Mouse (Mus musculus): Measurements from ENCODE around the gene Mdm1. TPM values are rescaled to one million over a fixed set of nuclear protein-coding genes. Genes with fewer than 3 reads are reported as not detected.

Mdm1 gene
- polyA plus RNA-seq, 2 experiments, result 24.7 to 34.4 TPM

DNA sequence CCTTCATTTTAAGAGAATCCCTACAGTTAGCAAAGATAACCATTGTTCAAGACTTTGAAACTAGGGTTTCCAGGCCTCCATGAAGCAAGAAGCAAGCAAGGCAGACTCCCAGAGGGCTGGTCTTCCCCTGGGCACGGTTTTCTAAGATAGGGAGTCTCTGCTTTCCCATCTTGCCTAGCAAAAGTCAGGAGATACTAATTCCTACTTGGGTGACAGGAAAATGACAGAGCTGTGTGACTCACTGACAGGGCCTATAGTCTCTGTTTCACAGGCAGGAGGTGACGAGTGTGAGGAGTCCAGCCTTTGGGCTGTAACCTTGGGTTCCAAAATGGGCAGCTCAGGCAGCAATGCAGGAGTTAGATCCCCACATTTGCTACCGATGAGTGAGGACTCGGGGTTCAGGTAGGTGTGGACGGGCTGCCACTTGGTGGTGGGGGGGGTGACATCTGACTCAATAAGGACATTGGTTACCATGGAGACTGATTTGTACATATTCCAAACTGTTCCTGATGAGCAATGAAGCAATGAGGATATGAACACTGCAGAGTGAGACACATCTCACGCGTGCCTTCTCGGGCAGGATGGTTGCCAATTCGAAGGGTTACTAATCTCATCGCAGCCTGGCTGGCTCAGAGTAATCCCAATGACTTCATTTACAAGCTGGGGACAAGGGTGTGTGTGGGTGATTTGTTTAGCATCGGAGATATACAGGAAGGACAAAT, 19.0 kb upstream of the Mdm1 start:
- Histone ChIP-seq H3K36me3 (ENCODE audit: control insufficient read depth, insufficient read depth, low read length) (no peaks in the 10 kb centered on the region), H3K9me3 (ENCODE audit: control insufficient read depth, low read length) (no peaks in the 10 kb centered on the region), H3K9ac (ENCODE audit: low read depth, low read length, severe bottlenecking) (no peak overlapping the region), H3K4me2 (replicated peaks; ENCODE audit: low read depth, low read length, severe bottlenecking) (no peak overlapping the region), H3K27ac (replicated peaks; ENCODE audit: low read depth, low read length) (no peak overlapping the region), H3K4me3 (replicated peaks; ENCODE audit: low read length) (no peak overlapping the region), H3K27me3 (ENCODE audit: control insufficient read depth, insufficient read depth, low read length) (no peaks in the 10 kb centered on the region), H3K4me1 (ENCODE audit: control insufficient read depth, insufficient read depth, low read length) (0 out of 2 replicates have a peak, but pooled peaks cover 4% of the 10 kb centered on the region)
- no peak for DNase-seq (ENCODE audit: low spot score)
- TF ChIP-seq POLR2A (IDR thresholded peaks at IDR 0.05; ENCODE audit: borderline replicate concordance, extremely low read depth, insufficient read depth, insufficient read length), result no peak
- ATAC-seq (ENCODE audit: low FRiP score, low read depth), result no peak
- 90% methylated on average over 11 of the region's 11 CpGs for WGBS

DNA sequence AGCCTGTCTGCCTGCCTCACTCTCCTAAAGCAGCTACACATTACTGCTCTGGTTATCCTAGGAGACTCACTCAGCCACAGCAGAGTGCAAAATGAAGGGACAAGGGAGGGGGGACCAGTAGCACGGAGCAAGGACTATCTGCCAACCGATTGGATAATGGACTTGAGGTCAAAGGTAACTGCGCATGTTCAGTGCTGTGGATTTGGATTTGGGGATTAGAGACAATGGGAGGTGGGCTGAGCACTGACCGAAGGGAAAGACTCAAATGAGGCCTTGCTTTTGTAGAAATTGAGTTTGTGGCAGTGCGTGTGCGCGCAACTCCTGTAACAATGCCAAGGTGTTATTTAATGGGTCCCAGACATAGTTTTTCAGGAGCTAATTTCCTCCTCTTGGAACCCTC, 16.4 kb upstream of the Mdm1 start:
- DNase-seq (ENCODE audit: low spot score) (no peak), ATAC-seq (ENCODE audit: low FRiP score, low read depth) (no peak)
- H3K27me3 ChIP-seq (ENCODE audit: control insufficient read depth, insufficient read depth, low read length), result no peaks in the 10 kb centered on the region
- no peaks in the 10 kb centered on the region for H3K9me3 ChIP-seq (ENCODE audit: control insufficient read depth, low read length)
- no peak overlapping the region for H3K9ac ChIP-seq (ENCODE audit: low read depth, low read length, severe bottlenecking)
- H3K4me3 ChIP-seq (replicated peaks; ENCODE audit: low read length), result no peak overlapping the region
- H3K27ac ChIP-seq (replicated peaks; ENCODE audit: low read depth, low read length), result no peak overlapping the region
- no peaks in the 10 kb centered on the region for H3K36me3 ChIP-seq (ENCODE audit: control insufficient read depth, insufficient read depth, low read length)
- 0 out of 2 replicates have a peak, but pooled peaks cover 4% of the 10 kb centered on the region for H3K4me1 ChIP-seq (ENCODE audit: control insufficient read depth, insufficient read depth, low read length)
- no peak overlapping the region for H3K4me2 ChIP-seq (replicated peaks; ENCODE audit: low read depth, low read length, severe bottlenecking)
- 88% methylated on average over 7 of the region's 7 CpGs for WGBS
- no peak for TF ChIP-seq POLR2A (IDR thresholded peaks at IDR 0.05; ENCODE audit: borderline replicate concordance, extremely low read depth, insufficient read depth, insufficient read length)

DNA sequence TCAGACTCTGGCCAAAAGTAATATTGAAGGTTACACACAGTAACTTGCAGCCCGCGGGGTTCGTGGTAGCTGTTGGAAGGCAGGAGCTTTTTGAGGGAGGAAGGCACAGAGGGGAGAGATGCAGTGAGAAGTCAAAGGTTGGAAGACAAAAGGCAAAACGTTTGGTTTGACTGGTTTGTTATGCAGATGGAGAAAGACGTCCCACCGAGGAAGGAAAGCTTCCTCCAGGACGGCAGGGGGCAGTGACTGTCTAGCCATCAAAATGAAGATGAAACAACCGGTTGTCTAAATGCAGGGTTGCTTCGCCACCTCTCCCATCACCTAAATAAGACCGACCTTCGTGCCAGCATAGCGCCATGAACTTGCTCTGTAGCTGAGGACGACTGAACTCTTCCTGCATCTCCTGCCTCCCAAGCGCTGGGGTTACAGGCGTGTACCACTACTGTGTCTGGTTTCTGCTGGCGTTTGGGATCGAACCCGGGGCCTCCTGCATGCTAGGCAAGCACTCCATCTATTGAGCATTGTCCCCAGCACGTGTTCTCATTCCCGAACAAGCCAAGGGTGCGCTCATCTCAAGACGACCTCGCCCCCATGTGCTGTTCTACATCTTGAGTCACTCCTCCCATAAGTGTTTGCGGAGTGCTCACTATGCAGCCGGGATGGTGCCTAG, 15.7 kb upstream of the Mdm1 start:
- no peak for ATAC-seq (ENCODE audit: low FRiP score, low read depth)
- DNase-seq (ENCODE audit: low spot score), result no peak
- Histone ChIP-seq H3K4me2 (replicated peaks; ENCODE audit: low read depth, low read length, severe bottlenecking) (no peak overlapping the region), H3K4me1 (ENCODE audit: control insufficient read depth, insufficient read depth, low read length) (0 out of 2 replicates have a peak, but pooled peaks cover 4% of the 10 kb centered on the region), H3K36me3 (ENCODE audit: control insufficient read depth, insufficient read depth, low read length) (no peaks in the 10 kb centered on the region), H3K27me3 (ENCODE audit: control insufficient read depth, insufficient read depth, low read length) (no peaks in the 10 kb centered on the region), H3K4me3 (replicated peaks; ENCODE audit: low read length) (no peak overlapping the region), H3K9me3 (ENCODE audit: control insufficient read depth, low read length) (no peaks in the 10 kb centered on the region), H3K27ac (replicated peaks; ENCODE audit: low read depth, low read length) (no peak overlapping the region), H3K9ac (ENCODE audit: low read depth, low read length, severe bottlenecking) (no peak overlapping the region)
- 79% methylated on average over 25 of the region's 25 CpGs for WGBS
- TF ChIP-seq POLR2A (IDR thresholded peaks at IDR 0.05; ENCODE audit: borderline replicate concordance, extremely low read depth, insufficient read depth, insufficient read length), result no peak

DNA sequence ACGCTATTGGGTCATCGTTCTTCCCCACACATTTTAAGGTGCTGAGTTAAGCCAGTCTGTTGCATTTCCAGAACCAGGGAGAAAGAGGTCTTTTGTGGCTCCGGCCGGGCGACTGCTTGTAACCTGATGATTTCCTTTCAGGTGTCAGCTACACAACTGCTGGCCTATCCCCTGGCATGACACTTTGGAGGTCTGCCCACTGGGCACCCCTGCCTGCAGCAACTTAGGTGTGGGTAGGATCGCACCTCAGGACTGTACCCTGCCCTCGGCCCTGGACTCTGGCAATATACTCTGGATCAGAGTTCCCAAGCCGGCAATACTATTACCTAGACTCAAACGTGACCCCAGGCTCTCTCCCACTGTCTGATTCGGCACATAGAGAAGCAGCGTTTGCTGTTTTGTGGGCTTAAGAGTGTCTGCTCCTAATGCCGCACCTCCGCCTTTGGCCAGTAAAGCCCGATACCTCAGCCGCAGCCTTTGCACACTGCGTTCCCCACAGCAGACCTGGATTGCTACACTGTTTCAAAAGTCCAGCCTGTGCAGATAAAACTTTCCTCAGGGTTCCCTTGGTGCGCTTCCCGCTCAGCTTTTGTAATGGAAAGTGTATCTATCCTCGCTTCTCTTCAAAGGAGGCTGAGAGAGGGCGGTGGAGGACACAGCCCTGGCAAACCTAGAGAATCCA, 12.5 kb upstream of the Mdm1 start:
- no peak overlapping the region for H3K9ac ChIP-seq (ENCODE audit: low read depth, low read length, severe bottlenecking)
- no peak overlapping the region for H3K27ac ChIP-seq (replicated peaks; ENCODE audit: low read depth, low read length)
- DNase-seq (ENCODE audit: low spot score) (no peak), ATAC-seq (ENCODE audit: low FRiP score, low read depth) (no peak)
- no peaks in the 10 kb centered on the region for H3K4me1 ChIP-seq (ENCODE audit: control insufficient read depth, insufficient read depth, low read length)
- H3K9me3 ChIP-seq (ENCODE audit: control insufficient read depth, low read length), result no peaks in the 10 kb centered on the region
- 50% methylated on average over 20 of the region's 20 CpGs for WGBS
- TF ChIP-seq POLR2A (IDR thresholded peaks at IDR 0.05; ENCODE audit: borderline replicate concordance, extremely low read depth, insufficient read depth, insufficient read length), result no peak
- no peak overlapping the region for H3K4me2 ChIP-seq (replicated peaks; ENCODE audit: low read depth, low read length, severe bottlenecking)
- no peak overlapping the region for H3K4me3 ChIP-seq (replicated peaks; ENCODE audit: low read length)
- H3K27me3 ChIP-seq (ENCODE audit: control insufficient read depth, insufficient read depth, low read length), result no peaks in the 10 kb centered on the region
- no peaks in the 10 kb centered on the region for H3K36me3 ChIP-seq (ENCODE audit: control insufficient read depth, insufficient read depth, low read length)

DNA sequence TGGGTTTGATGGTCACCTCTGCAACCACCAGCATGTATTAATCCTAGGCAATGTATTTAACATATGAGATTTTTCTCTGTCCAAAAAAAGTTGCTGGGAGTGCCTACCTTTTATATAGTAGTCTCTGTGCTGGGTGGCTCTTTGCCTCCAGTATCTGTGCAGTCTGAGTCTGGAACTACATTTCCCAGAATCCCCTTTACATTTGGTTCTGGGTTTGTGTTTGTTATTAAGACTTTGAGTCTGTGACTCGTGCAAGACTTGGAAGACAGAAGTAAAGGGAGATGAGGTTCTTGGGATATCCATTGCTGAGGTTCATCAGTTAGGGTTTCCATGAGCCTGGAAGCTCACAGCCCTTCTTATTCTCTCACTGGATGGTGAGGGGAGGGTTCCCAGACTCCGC, 11.6 kb upstream of the Mdm1 start:
- no peaks in the 10 kb centered on the region for H3K27me3 ChIP-seq (ENCODE audit: control insufficient read depth, insufficient read depth, low read length)
- TF ChIP-seq POLR2A (IDR thresholded peaks at IDR 0.05; ENCODE audit: borderline replicate concordance, extremely low read depth, insufficient read depth, insufficient read length), result no peak
- no peak overlapping the region for H3K27ac ChIP-seq (replicated peaks; ENCODE audit: low read depth, low read length)
- ATAC-seq (ENCODE audit: low FRiP score, low read depth) (no peak), DNase-seq (ENCODE audit: low spot score) (no peak)
- WGBS, result 40% methylated on average over 2 of the region's 2 CpGs
- no peaks in the 10 kb centered on the region for H3K36me3 ChIP-seq (ENCODE audit: control insufficient read depth, insufficient read depth, low read length)
- H3K4me2 ChIP-seq (replicated peaks; ENCODE audit: low read depth, low read length, severe bottlenecking), result no peak overlapping the region
- H3K4me3 ChIP-seq (replicated peaks; ENCODE audit: low read length), result no peak overlapping the region
- no peak overlapping the region for H3K9ac ChIP-seq (ENCODE audit: low read depth, low read length, severe bottlenecking)
- H3K4me1 ChIP-seq (ENCODE audit: control insufficient read depth, insufficient read depth, low read length), result no peaks in the 10 kb centered on the region
- H3K9me3 ChIP-seq (ENCODE audit: control insufficient read depth, low read length), result no peaks in the 10 kb centered on the region

Data from limb, embryonic 14.5 days (tissue).